Mouse (Mus musculus) olfactory bulb, adult 2 months (tissue): ENCODE results near the gene Top2b.

Experiments
- CTCF ChIP-seq: fragments of 200-500 bp; IDR thresholded peaks from 2 replicates; pipeline ENCODE4 v1.5.1; 2012; ENCODE audit warnings: low read depth, mild to moderate bottlenecking, low read length, moderate library complexity; ENCODE audit not compliant: insufficient read depth
- POLR2A ChIP-seq: fragments of 200-500 bp; IDR thresholded peaks from 2 replicates; pipeline ENCODE4 v1.6.1; 2012; ENCODE audit warnings: mild to moderate bottlenecking, low read depth, low read length, moderate library complexity; ENCODE audit not compliant: insufficient read depth

- TF ChIP-seq CTCF (no peak), POLR2A (no peak)
These were observed 7.8 kb downstream of the Top2b start for GRCm38 (mm10) chr14:16372761-16373160.
